Mouse (Mus musculus) thymus, postnatal 36 days (tissue): ENCODE measurements around the gene Gpr173.
"Not testable (repeated sequence)": the region's sequence is repeated elsewhere in the genome, so short reads cannot be mapped to it uniquely, and the experiment has no call there.

Experiments
- DNase-seq, 2 experiments: peaks; one replicate each; pipeline ENCODE4 v3.0.0; 2022; ENCODE audit warnings: mixed read lengths in 2 of 2

Gene Gpr173

DNA sequence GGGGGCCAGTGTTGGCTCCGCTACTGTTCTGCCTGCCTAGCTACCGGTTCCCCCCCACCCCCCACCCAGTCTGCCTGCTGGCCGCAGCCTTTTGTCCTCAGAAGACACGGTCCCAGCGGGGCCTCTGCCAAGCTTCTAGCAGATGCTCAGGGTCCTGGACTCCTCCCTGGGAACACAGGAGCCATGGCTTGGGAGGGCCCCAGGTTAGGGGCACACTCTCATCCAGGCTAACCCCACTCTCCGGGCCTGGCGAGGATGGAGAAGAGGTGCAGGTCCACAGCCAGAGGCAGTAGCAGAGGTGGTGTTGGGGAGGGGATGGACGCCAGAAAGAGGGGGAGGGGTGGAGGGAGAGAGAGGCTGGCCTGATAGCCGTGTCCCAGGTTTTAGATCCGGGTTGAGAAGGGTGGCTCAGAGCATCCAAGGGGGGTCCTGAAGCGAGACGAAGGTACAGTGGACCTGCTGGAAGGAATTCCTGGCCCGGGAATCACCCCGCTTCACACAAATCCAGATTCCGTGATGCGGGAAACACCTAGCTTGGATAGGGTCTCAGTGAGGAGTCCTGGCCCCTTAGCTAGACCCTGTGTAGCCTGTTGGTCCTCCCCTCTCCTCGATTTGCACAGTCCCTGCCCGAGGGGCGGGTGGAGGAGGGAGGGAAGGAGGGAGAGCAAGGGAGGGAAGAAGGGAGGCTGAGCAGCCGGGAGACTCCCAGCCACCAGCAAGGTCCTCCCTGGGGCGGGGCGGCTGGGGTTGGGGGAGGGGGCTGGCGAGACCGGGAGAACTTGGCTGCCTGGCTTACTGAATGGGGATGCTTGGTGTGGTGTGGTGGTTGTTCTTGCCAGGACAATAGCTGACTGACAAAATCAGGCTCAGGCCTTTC, at the start of gene Gpr173:
Gpr173 (minus strand) TSS at position 308 of the 877 bp plus-strand sequence.
- DNase-seq: no peak

DNA sequence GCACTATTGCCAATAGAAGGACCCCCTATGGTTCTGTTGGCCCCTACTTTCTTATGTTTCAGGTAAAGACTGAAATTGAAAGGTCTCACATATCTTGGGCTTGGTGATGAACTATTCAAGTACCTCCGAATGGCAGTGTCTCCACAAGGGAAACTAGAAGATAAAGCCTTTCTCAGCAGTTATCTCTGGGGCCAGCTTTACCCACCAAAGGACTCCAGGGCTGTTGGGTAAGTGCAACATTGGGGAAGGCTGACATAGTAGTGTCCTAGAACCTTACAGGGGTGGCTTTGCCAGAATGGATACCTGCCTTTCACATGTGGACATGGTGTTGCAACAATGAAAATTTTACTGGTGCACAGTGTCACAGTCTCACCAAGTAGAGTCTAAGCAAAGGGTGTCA, 34.7 kb upstream of the Gpr173 start:
- no peak for DNase-seq

DNA sequence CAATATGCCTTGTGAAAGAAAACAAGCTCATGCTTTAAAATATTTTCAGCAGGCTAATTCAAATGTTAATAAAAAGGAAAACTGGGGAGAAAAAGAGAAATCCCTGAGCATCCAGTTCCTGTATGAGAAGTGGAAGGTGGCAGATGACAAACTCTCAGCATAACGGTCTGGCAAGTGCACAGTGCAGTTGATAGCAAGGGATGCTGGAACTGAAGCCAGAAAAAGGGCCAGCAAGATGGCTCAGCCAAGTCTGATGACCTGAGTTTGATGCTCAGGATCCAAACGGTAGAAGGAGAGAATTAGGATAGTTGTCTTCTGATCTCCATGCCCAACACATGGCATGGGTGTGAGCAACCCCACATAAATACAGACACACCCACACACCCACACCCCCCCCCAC, 31.6 kb upstream of the Gpr173 start:
- no peak for DNase-seq

DNA sequence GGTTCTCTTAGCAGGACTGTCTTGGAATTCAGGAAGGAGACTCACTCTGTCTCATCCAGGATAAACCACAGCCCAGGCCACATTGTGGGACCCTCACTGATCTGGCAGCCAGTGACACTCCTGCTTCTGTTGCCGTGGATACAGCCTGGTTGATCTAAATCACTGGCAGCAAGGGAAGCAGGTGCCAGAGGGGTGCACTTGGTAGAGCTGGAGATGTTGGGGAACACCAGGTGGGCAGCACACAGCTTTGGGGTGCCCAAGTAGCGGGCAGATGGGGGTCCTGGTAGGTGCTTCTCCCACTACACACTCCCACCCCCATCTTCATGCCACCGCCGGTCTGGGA, 479 bp downstream of the Gpr173 start:
- no peak for DNase-seq

DNA sequence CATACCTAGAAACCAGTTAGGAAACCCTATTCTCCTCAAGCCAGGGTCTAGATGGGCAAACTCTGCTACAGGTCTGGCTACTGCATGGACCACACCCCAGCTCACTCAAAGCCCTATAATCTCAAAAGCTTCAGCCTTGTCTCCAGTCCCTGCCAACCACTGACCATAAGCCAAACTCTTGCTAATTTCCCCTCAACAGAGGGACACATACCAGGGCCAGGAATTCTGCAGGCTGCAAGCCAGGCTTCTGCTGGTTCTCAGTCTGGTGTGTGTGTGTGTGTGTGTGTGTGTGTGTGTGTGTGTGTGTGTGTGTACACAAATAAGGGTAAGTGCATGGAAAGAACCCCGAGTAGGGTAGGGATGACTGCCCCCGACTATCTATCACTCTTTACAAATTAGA, 2.1 kb downstream of the Gpr173 start:
- no peak for DNase-seq

DNA sequence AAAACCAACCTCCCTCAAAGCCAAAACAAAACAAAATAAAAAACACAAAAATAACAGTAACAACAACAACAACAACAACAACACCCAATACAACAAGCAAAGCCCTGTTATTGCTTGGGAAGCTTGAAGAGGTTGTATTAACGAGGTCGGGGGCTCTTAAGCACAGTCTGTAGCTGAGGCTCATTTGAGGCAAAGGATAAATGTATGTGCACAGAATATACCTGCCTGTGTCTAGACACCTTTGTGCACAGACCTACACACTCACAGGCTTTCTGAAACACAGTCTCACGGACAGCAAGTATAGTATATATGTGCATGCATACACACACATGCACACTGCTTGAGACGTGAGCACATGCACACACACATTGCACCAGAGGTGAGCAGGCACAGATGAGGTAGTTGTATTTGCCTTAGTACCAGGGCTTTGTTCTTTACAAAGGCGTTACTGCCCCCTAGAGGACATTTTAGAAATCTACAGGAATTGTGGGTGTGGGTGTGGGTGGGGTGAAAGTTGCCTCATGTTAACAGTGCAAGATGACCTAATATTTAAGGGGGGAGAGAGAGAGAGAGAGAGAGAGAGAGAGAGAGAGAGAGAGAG, 15.9 kb downstream of the Gpr173 start:
- DNase-seq: no peak

DNA sequence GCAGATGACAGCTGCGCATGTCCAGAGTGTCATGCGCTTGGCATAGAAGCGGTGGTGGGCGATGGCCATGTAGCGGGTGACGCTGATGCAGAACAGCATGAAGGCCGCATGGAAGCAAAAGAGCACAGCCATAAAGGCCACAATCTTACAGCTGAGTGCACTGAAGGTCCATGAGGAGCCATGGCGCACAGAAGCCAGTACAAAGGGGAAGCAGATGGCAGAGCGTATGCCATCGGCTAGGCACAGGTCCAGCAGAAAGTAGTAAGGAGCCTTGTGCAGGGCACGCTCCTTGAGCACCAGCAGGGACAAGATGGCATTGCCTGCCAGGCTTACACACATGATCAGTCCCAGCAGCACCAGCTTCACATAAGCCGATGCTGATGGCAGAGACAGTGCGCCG, 21.5 kb downstream of the Gpr173 start:
- no peak for DNase-seq

DNA sequence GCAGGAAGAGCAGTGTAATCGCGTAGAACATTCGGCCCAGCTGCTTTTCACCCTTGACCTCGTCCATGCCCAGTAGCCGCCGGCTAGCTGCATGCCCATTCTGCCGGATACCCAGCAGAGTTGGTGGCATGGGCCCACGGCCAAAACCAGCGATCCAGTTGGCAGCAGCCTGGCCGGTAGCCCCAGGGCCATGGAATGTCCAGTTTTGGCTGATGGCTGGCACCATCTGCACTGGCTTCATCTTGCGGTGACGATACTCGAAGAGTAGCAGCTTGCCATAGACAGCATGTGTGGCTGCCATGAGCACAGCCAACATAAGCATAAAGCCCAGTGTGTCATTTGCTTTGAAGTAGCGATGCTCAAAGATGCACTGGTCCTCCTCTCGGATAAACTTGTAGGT, 21.9 kb downstream of the Gpr173 start:
- no peak for DNase-seq

DNA sequence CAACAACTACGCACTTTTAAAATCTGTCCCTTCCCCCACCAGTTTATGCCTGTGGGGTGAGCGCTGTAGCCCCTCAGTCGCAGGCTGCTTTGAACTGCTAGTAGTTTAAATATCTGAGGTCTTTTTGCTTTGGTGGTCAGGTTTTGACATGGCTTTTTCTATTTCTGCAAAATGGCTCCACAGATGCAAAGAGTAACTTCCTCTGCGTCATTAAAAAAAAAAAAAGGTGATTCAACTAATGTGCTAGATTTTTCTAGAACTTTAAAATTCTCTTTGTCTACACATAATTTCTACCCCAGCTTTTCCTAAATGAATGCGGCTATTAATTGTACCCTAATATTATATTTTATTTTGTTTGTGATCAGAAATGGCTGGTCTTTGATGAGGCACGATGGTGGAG, 25.6 kb downstream of the Gpr173 start:
- DNase-seq: no peak

DNA sequence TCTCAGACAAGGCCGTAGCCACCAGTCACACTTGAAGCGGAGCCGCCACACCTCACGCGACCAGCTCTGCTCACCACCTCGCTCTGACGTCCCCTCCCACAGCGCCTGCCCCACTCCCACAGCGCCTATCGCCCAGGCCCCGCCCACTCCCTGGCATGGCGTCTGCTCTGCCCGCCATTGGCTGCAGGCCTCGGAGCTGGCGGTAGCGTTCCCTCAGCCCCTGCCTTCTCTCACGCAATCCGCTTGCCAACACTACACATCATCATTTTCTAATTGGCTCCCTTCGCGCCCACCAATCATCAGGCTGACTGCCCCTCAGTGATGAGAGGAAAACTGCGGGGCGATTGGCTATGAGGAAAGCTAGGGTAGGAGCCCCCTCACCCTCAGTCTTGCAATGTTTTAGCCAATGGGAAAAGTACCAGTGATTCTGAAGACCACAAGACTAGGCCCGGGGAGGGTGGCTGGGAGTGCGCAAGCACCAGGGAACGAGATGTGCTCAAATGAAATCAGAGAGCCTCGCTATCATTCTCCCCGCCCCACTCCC, 26.1 kb downstream of the Gpr173 start, which contains the start of gene Tspyl2:
Tspyl2 (minus strand) TSS at position 68 of the 544 bp plus-strand sequence.
- peak; percentile 85 to 93 for DNase-seq

DNA sequence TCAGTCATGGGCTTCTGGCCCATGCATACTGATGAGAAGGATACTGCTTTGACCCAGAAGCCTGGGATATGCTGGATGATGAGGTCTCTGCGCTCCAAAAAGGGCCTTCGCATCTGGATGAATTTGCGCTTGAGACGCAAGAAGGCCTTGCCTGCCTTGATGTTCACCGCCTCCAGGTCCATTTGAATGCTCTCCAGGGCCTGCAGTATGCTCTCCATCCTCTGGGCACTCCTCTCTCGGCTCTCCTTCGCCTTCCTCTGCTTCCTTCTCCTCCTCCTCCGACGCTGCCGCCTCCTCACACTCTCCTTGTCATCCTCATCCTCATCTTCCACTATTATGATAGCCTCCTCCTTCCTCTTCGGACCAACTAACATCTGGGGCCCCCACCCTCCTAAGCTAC, 27.0 kb downstream of the Gpr173 start:
- no peak for DNase-seq

DNA sequence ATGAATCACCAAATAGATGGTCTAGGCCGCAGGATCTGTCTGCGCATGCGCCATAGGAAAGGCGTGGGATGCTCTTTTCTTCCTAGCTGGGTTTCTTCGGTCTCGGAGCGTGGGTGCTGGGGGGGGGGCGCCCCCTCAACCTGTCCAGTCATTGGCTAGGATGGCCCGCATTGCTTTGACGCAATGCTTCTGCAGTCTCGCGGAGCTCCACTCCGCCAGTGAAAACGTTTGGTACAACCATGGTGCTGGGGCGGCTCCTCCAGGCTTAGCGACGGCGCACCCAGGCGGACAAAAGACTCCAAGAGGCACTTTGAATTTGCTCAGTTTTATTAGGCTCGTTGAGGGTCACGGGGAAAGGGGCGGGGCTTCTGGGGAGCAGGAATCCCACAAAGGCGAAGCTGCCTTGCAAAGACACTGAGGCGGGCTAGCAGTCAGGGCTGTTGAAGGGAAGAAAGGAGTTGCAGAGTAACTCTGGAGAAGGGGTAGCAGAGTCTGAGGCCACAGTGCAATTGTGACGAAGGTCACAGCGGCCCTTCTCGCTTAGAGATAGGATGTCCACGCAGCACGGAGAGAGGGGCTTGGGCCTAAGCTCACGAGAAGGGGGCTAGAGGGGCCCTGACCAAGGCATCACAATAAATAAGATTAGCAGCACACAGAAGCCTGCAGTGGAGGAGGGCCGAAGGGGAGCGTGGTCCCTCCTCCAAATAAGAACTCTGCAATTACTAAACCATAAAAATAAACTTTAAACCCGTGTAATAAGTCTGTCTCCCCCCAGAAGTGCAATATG, 31.8 kb downstream of the Gpr173 start:
- DNase-seq: peak; percentile 73 to 78

DNA sequence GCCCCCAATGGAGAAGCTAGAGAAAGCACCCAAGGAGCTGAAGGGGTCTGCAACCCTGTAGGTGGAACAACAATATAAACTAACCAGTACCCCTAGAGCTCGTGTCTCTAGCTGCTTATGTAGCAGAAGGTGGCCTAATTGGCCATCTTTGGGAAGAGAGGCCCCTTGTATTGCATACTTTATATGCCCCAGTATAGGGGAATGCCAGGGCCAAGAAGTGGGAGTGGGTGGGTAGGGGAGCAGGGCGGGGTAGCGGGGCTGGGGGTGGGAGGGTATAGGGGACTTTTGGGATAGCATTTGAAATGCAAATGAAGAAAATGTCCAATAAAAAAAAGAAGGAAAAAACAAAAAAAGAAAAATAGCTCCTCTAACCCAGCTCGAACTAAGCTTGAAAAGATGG, 32.4 kb downstream of the Gpr173 start:
- not testable (repeated sequence) for DNase-seq

DNA sequence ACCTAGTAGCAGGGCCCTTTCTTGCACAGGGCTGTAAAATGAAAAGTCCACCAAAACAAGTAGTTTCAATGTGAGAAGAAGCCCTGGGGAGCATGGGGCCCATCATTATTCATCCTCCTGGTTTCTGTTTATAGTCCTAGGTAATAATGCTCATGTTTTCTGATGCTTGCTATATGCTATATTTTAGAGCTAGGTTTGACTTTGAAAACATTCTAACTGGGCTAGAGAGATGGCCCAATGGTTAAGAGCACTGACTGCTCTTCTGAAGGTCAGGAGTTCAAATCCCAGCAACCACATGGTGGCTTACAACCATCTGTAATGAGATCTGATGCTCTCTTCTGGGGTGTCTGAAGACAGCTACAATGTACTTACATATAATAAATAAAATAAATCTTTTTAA, 39.1 kb downstream of the Gpr173 start:
- DNase-seq: not testable (repeated sequence)

DNA sequence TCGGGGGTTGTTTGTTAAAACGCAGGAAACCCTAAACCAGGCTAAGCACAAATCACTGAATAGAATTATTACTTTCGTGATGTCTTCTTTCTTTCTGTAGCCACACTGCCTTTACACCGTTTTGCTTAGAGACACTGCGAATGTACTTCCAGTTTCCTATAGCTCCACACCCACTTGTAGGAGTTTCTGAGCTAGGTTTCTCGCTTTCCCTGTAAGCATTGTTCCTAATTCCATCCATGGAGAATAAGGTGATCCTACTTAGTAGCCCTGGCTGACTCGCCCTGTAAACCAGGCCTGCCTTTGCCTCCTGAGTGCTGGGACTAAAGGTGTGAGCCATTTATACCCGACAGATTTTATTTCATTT, 40.8 kb downstream of the Gpr173 start:
- no peak for DNase-seq

DNA sequence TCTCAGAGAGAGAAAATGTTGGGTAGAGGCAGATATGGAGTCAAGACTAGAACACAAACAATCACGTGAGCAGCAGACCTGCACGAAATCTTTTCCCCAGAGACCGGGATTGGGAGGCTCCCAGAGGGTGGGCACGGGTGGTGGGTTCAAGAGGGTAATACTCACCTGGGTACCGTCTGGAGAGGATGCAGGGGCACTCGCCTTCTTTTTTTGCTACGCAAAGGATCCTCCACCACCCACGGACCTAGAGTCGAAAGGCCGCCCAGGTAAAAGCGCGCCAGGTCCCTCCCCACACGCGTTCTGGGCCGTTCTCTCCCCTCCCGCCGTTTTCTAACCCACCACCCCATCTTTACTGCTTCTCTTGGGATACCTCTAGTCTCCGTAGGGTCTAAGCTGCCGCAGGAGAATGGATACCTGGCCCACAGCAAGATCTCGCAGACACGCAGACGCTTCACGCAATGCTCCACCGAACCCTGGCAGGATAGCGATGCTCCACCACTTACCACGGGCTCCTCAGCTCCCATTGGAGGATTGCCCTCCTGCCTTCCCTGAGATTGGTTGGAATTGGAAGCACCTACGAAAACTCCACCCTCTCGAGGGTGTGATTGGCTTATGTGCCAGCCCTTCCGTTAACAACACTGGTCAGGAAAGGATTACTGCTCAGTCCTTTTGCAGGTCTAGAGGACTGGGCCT, 41.4 kb downstream of the Gpr173 start, which contains the start of gene Kantr:
Kantr (minus strand) TSS at position 500 of the 693 bp plus-strand sequence.
- peak; percentile 55 to 72 for DNase-seq

DNA sequence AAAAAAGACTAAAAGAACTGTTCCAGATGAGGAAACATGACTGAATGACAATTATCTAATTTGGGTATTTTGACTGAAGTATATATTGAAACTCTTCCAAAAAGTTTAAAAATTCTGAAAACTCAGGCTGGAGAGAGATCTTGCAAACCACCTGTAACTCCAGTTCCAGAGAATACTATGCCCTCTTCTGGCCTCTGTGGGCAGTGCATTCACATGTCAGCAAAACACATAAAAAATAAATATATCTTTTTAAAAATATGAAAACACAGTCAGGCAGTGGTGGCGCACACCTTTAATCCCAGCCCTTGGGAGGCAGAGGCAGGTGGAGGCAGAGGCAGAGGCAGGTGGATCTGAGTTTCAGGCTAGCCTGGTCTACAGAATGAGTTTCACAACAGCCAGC, 44.9 kb downstream of the Gpr173 start:
- DNase-seq: no peak

DNA sequence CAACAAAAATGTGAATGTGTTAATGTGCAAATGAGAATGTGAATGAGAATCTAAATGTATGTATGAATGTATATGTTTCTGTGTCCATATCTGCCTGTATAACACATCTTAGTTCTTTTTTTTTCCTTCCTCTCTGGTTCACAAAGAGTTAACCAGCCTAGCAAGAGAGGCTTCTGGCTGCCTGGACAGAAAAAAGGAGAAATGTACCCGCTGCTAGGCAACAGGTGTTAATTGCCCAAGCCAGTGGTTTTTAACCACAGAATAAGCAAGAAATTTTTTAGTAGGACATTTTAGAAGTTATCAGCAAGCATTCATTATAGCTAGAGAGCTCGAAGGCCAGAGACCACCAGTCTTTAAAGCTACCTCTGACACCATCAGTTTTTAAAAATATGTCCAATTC, 45.7 kb downstream of the Gpr173 start:
- DNase-seq: no peak

DNA sequence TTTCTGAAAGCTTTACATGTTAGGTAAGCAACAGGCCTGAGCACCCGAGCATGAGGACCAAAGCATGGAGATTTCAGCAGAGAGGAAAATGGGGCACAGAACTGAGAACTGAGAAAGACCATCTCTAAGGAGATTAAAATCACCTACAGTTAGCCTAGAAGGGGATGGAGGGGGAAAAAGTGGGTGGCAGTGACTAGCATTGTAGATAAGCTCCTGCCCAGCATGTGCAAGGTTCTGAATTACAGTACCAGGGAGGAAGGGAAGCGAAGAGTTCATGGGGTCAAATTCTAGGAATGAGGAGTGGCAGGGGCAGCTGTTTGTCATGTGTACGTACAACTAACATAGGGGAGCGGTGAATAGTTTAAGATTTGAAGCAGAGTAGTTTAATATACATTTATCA, 48.0 kb downstream of the Gpr173 start:
- no peak for DNase-seq

DNA sequence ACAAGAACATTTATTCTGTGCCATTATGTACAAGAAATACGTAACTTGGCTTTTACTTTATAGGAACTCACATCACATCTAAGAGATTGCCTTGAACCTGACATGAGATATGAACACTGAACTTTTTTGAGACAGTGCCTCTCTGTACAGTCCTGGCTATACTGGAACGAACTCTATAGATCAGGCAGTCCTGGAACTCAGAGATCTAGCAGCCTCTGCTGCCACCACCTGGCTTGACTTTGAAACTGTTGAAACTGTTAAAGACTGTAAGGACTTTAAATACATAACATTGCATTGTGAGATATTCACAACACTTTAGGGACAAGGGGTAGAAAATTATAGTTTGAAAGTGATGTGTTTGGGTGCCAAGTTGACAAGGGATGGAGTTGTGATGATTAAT, 60.6 kb downstream of the Gpr173 start:
- peak; percentile 16 to 27 for DNase-seq

DNA sequence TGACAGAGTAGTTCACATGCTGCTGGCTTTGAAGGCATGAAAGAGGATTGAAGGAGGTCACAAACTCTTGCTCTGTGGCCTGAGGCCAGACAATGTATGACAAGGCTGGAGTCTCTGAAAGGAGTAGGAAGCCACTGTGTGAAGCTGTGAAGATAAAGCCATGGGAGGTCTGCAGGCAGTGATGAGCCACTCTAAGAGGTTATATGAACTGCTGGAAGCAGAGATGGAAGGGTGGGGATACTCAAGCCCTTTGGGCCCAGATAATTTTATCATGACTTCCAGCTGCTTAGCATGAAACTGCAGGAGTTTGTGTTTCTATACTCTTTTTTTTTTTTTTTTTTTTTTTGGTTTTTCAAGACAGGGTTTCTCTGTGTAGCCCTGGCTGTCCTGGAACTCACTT, 61.1 kb downstream of the Gpr173 start:
- no peak for DNase-seq

DNA sequence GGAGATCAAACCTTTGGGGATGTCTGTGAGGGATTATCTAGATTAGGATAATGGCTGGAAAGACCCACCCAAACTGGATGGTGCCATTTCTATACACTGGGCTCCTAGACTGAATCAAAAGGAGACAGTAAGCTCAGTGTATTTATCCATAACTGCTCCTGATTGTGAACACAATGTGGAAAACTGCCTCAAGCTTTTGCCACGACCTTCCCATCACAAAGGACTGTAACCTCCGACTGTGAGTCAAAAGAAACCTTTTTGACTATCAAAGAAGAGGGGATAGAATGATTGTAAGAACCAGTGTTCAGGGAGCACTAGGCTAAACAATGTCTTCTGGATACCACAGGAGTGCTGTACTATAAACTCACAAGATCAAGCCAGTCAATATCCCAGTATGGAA, 62.3 kb downstream of the Gpr173 start:
- no peak for DNase-seq
